Mouse (Mus musculus) retina, adult 2 months (tissue): Measurements from ENCODE around the gene Fam114a2.

Experiments used
- DNase-seq: peaks from one replicate; pipeline ENCODE4 v3.0.0-alpha.2; 2012; ENCODE audit warnings: low read depth, low spot score

Gene Fam114a2

DNA sequence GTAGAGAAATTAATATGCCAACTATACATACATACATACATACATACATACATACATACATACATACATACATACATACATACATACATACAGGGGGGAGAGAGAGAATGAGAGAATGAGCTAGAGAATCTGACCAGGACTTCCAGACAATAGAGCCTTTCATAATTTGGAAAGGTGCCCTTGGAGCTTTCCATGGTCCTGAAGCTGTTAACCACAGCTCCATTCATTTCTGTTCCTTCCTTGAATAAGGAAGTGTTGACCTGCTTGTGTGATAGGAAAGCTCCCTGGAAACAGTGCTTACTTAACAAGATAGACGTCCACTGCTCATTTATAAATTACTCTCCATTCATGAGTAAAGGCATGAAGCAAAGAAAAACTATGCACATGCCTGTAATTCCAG, 84.3 kb downstream of the Fam114a2 start:
- no peak for DNase-seq
